19 mouse cellular contexts compared by ENCODE assay signal in genomic region chr14:32003904-32004596, GRCm38 (mm10). TPM values are rescaled to one million over a fixed set of nuclear protein-coding genes. Genes with fewer than 3 reads are reported as not detected.
A peak's percentile ranks its signal among the peaks of the same experiment; 100 is the strongest.
DNase-seq lines count a peak whose midpoint lies in the region; ATAC-seq and TF ChIP-seq lines count a peak whose summit lies in the region.
"Had no signal": no experiment of that assay in that cellular context is flagged by ENCODE, and none has a peak within 500 bp of the region (broad histone marks: within the 10 kb centered on the region; RNA-seq: fewer than 3 reads in every experiment).

No protein-coding gene starts in this region.

- H3K4me3 ChIP-seq in forebrain, embryonic 12.5 days (replicated peaks): no peak overlapping the region
- no peak overlapping the region for H3K4me3 ChIP-seq in forebrain, embryonic 11.5 days (ENCODE audit: low read depth, low read length)
- H3K4me3 ChIP-seq in heart, embryonic 11.5 days (ENCODE audit: low read depth, low read length): no peak overlapping the region
- H3K4me3 ChIP-seq in testis, adult 2 months (ENCODE audit: control insufficient read depth, low read depth, low read length): peak overlapping the region; percentile 62
- H3K4me3 ChIP-seq: hindbrain, embryonic 15.5 days had no signal

- no peaks in the 10 kb centered on the region for H3K36me3 ChIP-seq in forebrain, embryonic 12.5 days (replicated peaks)
- H3K36me3 ChIP-seq in forebrain, embryonic 11.5 days (ENCODE audit: control insufficient read depth, insufficient read depth, low read length): no peaks in the 10 kb centered on the region
- H3K36me3 ChIP-seq in heart, embryonic 11.5 days (ENCODE audit: control insufficient read depth, insufficient read depth, low read length): no peaks in the 10 kb centered on the region
- no peaks in the 10 kb centered on the region for H3K36me3 ChIP-seq in testis, adult 2 months (ENCODE audit: control insufficient read depth, insufficient read depth, low read length)
- H3K36me3 ChIP-seq: hindbrain, embryonic 15.5 days had no signal

- H3K9me3 ChIP-seq in forebrain, embryonic 12.5 days: no peaks in the 10 kb centered on the region
- H3K9me3 ChIP-seq in forebrain, embryonic 11.5 days (ENCODE audit: control insufficient read depth, low read length): no peaks in the 10 kb centered on the region
- no peaks in the 10 kb centered on the region for H3K9me3 ChIP-seq in heart, embryonic 11.5 days (replicated peaks; ENCODE audit: control insufficient read depth, low read length)
- H3K9me3 ChIP-seq: hindbrain, embryonic 15.5 days had no signal

- no peak for ATAC-seq in forebrain, embryonic 12.5 days (ENCODE audit: low FRiP score)
- ATAC-seq in forebrain, embryonic 11.5 days (replicated peaks; ENCODE audit: low FRiP score): no peak
- no peak for ATAC-seq in heart, embryonic 11.5 days (replicated peaks; ENCODE audit: insufficient number of reproducible peaks, low FRiP score, low TSS enrichment)
- ATAC-seq: intestine, postnatal 0 days had no signal

- no peaks in the 10 kb centered on the region for H3K27me3 ChIP-seq in forebrain, embryonic 12.5 days
- no peaks in the 10 kb centered on the region for H3K27me3 ChIP-seq in forebrain, embryonic 11.5 days (ENCODE audit: control insufficient read depth, insufficient read depth, low read length)
- H3K27me3 ChIP-seq in heart, embryonic 11.5 days (ENCODE audit: control insufficient read depth, insufficient read depth, low read length): no peaks in the 10 kb centered on the region
- H3K27me3 ChIP-seq in testis, adult 2 months (ENCODE audit: control insufficient read depth, insufficient read depth, low read length): no peaks in the 10 kb centered on the region
- H3K27me3 ChIP-seq: hindbrain, embryonic 15.5 days had no signal

- peaks cover 15% of the 10 kb centered on the region for H3K4me1 ChIP-seq in forebrain, embryonic 12.5 days
- no peaks in the 10 kb centered on the region for H3K4me1 ChIP-seq in forebrain, embryonic 11.5 days (replicated peaks; ENCODE audit: control insufficient read depth, insufficient read depth, low read length)
- peaks cover 4% of the 10 kb centered on the region; the same call in 1 of the 2 replicates for H3K4me1 ChIP-seq in heart, embryonic 11.5 days (ENCODE audit: control insufficient read depth, insufficient read depth, low read length)
- H3K4me1 ChIP-seq in testis, adult 2 months (ENCODE audit: control insufficient read depth, insufficient read depth, low read length): peaks cover 4% of the 10 kb centered on the region
- H3K4me1 ChIP-seq: hindbrain, embryonic 15.5 days had no signal

- no peak for TF ChIP-seq CTCF in testis, adult 2 months (IDR thresholded peaks at IDR 0.05; ENCODE audit: control insufficient read depth, insufficient read depth, insufficient replicate concordance, low read depth, low read length)

- peak overlapping the region; percentile 1; the same call in 1 of the 2 replicates for H3K27ac ChIP-seq in forebrain, embryonic 12.5 days
- no peak overlapping the region for H3K27ac ChIP-seq in forebrain, embryonic 11.5 days (ENCODE audit: low read depth, low read length)
- no peak overlapping the region for H3K27ac ChIP-seq in heart, embryonic 11.5 days (ENCODE audit: low read depth, low read length)
- no peak overlapping the region for H3K27ac ChIP-seq in testis, adult 2 months (ENCODE audit: control insufficient read depth, insufficient read depth, low read depth, low read length)

- 79% methylated on average over 7 of the region's 7 CpGs for WGBS in forebrain, embryonic 12.5 days
- WGBS in forebrain, embryonic 11.5 days: 82% methylated on average over 7 of the region's 7 CpGs
- WGBS in heart, embryonic 11.5 days (ENCODE audit: insufficient replicate concordance): 45% methylated on average over 7 of the region's 7 CpGs

- TF ChIP-seq POLR2A in testis, adult 2 months (IDR thresholded peaks at IDR 0.05; ENCODE audit: control insufficient read depth, low read depth, low read length): no peak

- H3K4me2 ChIP-seq in forebrain, embryonic 12.5 days: no peak overlapping the region
- no peak overlapping the region for H3K4me2 ChIP-seq in forebrain, embryonic 11.5 days (ENCODE audit: low read depth, low read length, severe bottlenecking)
- no peak overlapping the region for H3K4me2 ChIP-seq in heart, embryonic 11.5 days
- H3K4me2 ChIP-seq: hindbrain, embryonic 15.5 days had no signal

- no peak for DNase-seq in forebrain, embryonic 11.5 days (ENCODE audit: low spot score)
- no peak for DNase-seq in heart, adult 11 months
- no peak for DNase-seq in testis, postnatal 10 days (ENCODE audit: low spot score)
- DNase-seq in kidney, postnatal 25 days: no peak
- no peak for DNase-seq in spleen, postnatal 10 days (ENCODE audit: low spot score in 2 of 2)
- DNase-seq: adrenal gland, postnatal 25 days; cerebellum, adult 11 months; cerebellum, postnatal 36 days; heart, postnatal 10 days; kidney, postnatal 14 days; layer of hippocampus, adult 9-11 months; lung, adult 2 months; retina, postnatal 1 day; spleen, adult 18-20 months had no signal

- H3K9ac ChIP-seq in forebrain, embryonic 12.5 days: no peak overlapping the region
- no peak overlapping the region for H3K9ac ChIP-seq in forebrain, embryonic 11.5 days (ENCODE audit: low read length)
- H3K9ac ChIP-seq in heart, embryonic 11.5 days (ENCODE audit: low read depth, low read length): peak overlapping the region; percentile 34; the same call in 1 of the 2 replicates
- H3K9ac ChIP-seq: hindbrain, embryonic 15.5 days had no signal

RNA-seq across cellular contexts. Expression of gene Galnt15, which starts 24.7 kb away (rescaled TPM):
- 0.14 and 0.18 TPM in 2 replicates for polyA plus RNA-seq in forebrain, embryonic 12.5 days (2016; fragmentation: Nextera tagmentation; extraction: Ambion mirVana)
- polyA plus RNA-seq in forebrain, embryonic 11.5 days (2014; fragmentation: Nextera tagmentation; extraction: Ambion mirVana): 0.05 TPM in 2 replicates
- polyA plus RNA-seq in heart, embryonic 11.5 days (2014; fragmentation: Nextera tagmentation; extraction: Ambion mirVana): 0.15 and 0.19 TPM in 2 replicates
- 0.26 and 0.65 TPM in 2 replicates for polyA plus RNA-seq in testis, adult 2 months (2012; rRNA removed)
